ENCODE assay signal across 8 mouse cellular contexts in the genomic region with DNA sequence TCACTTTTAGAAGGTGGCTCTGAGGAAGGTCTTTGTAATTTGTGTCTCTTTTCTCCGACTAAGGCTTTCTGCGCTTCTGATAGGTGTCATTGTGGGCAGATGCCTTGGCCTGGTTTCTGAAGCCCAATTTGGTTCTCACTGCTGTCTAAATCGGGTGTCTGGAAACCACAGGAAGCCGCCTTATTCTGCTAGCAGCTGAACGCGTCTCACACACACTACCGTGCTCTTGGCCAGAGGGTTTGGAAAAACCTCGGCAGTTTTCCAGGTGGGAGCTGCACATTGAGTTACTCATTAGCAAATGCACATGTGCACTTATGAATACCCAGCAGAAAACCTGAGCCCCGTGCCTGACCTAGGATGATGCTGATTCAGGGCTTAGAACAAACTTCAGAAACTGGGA. TPM values are rescaled to one million over a fixed set of nuclear protein-coding genes. Genes with fewer than 3 reads are reported as not detected.
DNase-seq lines count a peak whose midpoint lies in the region; ATAC-seq and TF ChIP-seq lines count a peak whose summit lies in the region.
"Had no signal": no experiment of that assay in that cellular context is flagged by ENCODE, and none has a peak within 500 bp of the region (broad histone marks: within the 10 kb centered on the region; RNA-seq: fewer than 3 reads in every experiment).

No protein-coding gene starts in this region.

- H3K4me2 ChIP-seq in hindbrain, postnatal 0 days (ENCODE audit: low read depth, low read length), result no peak overlapping the region
- H3K4me2 ChIP-seq in hindbrain, embryonic 14.5 days (replicated peaks), result no peak overlapping the region
- no peak overlapping the region for H3K4me2 ChIP-seq in embryonic facial prominence, embryonic 14.5 days (ENCODE audit: low read depth, low read length)
- H3K4me2 ChIP-seq in kidney, postnatal 0 days (ENCODE audit: low read length), result no peak overlapping the region

- no peaks in the 10 kb centered on the region for H3K27me3 ChIP-seq in hindbrain, postnatal 0 days (ENCODE audit: insufficient read depth, low read length)
- H3K27me3 ChIP-seq in hindbrain, embryonic 14.5 days (ENCODE audit: control insufficient read depth, insufficient read depth, low read length), result no peaks in the 10 kb centered on the region
- no peaks in the 10 kb centered on the region for H3K27me3 ChIP-seq in embryonic facial prominence, embryonic 14.5 days (replicated peaks; ENCODE audit: control insufficient read depth, insufficient read depth, low read length)
- no peaks in the 10 kb centered on the region for H3K27me3 ChIP-seq in kidney, postnatal 0 days (ENCODE audit: insufficient read depth, low read length)

- H3K36me3 ChIP-seq in hindbrain, postnatal 0 days (ENCODE audit: insufficient read depth, low read length), result no peaks in the 10 kb centered on the region
- H3K36me3 ChIP-seq in hindbrain, embryonic 14.5 days (replicated peaks; ENCODE audit: control insufficient read depth, insufficient read depth), result no peaks in the 10 kb centered on the region
- no peaks in the 10 kb centered on the region for H3K36me3 ChIP-seq in embryonic facial prominence, embryonic 14.5 days (ENCODE audit: control insufficient read depth, insufficient read depth, low read length)
- no peaks in the 10 kb centered on the region for H3K36me3 ChIP-seq in kidney, postnatal 0 days (ENCODE audit: insufficient read depth, low read length)

- H3K9me3 ChIP-seq in hindbrain, postnatal 0 days (ENCODE audit: low read length), result no peaks in the 10 kb centered on the region
- H3K9me3 ChIP-seq in hindbrain, embryonic 14.5 days (ENCODE audit: control insufficient read depth, low read length), result no peaks in the 10 kb centered on the region
- H3K9me3 ChIP-seq in embryonic facial prominence, embryonic 14.5 days (ENCODE audit: control insufficient read depth, low read length), result no peaks in the 10 kb centered on the region
- H3K9me3 ChIP-seq in kidney, postnatal 0 days (replicated peaks; ENCODE audit: low read length), result no peaks in the 10 kb centered on the region

- DNase-seq in hindbrain, postnatal 0 days (ENCODE audit: low spot score), result peak; percentile 46
- no peak for DNase-seq in hindbrain, embryonic 14.5 days (ENCODE audit: low spot score)
- DNase-seq in embryonic facial prominence, embryonic 14.5 days (ENCODE audit: low spot score), result peak; percentile 76
- peak; percentile 34 for DNase-seq in kidney, postnatal 0 days (ENCODE audit: low spot score)
- peak; percentile 15 to 67 for DNase-seq in right cerebral cortex, postnatal 36 days (ENCODE audit: low spot score in 2 of 2)
- no peak for DNase-seq in adrenal gland, adult 8-10 months
- DNase-seq in retina, postnatal 1 day, result no peak
- DNase-seq: adrenal gland, postnatal 36 days had no signal

- no peak overlapping the region for H3K9ac ChIP-seq in hindbrain, postnatal 0 days (replicated peaks; ENCODE audit: low read length)
- H3K9ac ChIP-seq in hindbrain, embryonic 14.5 days, result no peak overlapping the region
- H3K9ac ChIP-seq in embryonic facial prominence, embryonic 14.5 days (ENCODE audit: low read depth, low read length), result no peak overlapping the region
- H3K9ac ChIP-seq in kidney, postnatal 0 days (ENCODE audit: low read depth, low read length), result no peak overlapping the region

- ATAC-seq in hindbrain, postnatal 0 days, result no peak
- ATAC-seq in hindbrain, embryonic 14.5 days (ENCODE audit: low FRiP score), result no peak
- ATAC-seq in embryonic facial prominence, embryonic 14.5 days (ENCODE audit: low read depth), result 0 out of 2 replicates have a peak, but pooled peaks have one; percentile 31
- peak; percentile 64 for ATAC-seq in kidney, postnatal 0 days (replicated peaks; ENCODE audit: low FRiP score, low read depth)

- no peak for TF ChIP-seq CTCF in hindbrain, postnatal 0 days (IDR thresholded peaks at IDR 0.05; ENCODE audit: low read depth)
- no peak for TF ChIP-seq CTCF in kidney, postnatal 0 days (IDR thresholded peaks at IDR 0.05; ENCODE audit: low read depth)

- peaks cover 12% of the 10 kb centered on the region for H3K4me1 ChIP-seq in hindbrain, postnatal 0 days (ENCODE audit: insufficient read depth, low read length)
- H3K4me1 ChIP-seq in hindbrain, embryonic 14.5 days (replicated peaks; ENCODE audit: control insufficient read depth, insufficient read depth, low read length), result peaks cover 14% of the 10 kb centered on the region
- peaks cover 9% of the 10 kb centered on the region for H3K4me1 ChIP-seq in embryonic facial prominence, embryonic 14.5 days (ENCODE audit: control insufficient read depth, insufficient read depth, low read length)
- H3K4me1 ChIP-seq in kidney, postnatal 0 days (replicated peaks; ENCODE audit: insufficient read depth, low read length), result no peaks in the 10 kb centered on the region; the same call in 1 of the 2 replicates

- WGBS in hindbrain, postnatal 0 days, result 54% methylated on average over 9 of the region's 9 CpGs
- 77% methylated on average over 9 of the region's 9 CpGs for WGBS in hindbrain, embryonic 14.5 days
- 65% methylated on average over 9 of the region's 9 CpGs for WGBS in embryonic facial prominence, embryonic 14.5 days
- WGBS in kidney, postnatal 0 days, result 56% methylated on average over 9 of the region's 9 CpGs

- no peak overlapping the region for H3K27ac ChIP-seq in hindbrain, postnatal 0 days
- H3K27ac ChIP-seq in hindbrain, embryonic 14.5 days, result no peak overlapping the region
- peak overlapping the region; percentile 67; the same call in 1 of the 2 replicates for H3K27ac ChIP-seq in embryonic facial prominence, embryonic 14.5 days (replicated peaks; ENCODE audit: low read depth, low read length)
- H3K27ac ChIP-seq in kidney, postnatal 0 days, result peak overlapping the region; percentile 78

- H3K4me3 ChIP-seq in hindbrain, postnatal 0 days (ENCODE audit: low read length), result no peak overlapping the region
- H3K4me3 ChIP-seq in hindbrain, embryonic 14.5 days (replicated peaks; ENCODE audit: low read length), result no peak overlapping the region
- H3K4me3 ChIP-seq in embryonic facial prominence, embryonic 14.5 days (ENCODE audit: low read depth, low read length), result no peak overlapping the region
- no peak overlapping the region for H3K4me3 ChIP-seq in kidney, postnatal 0 days (replicated peaks; ENCODE audit: low read depth, low read length)

RNA-seq across cellular contexts. Expression of a gene that starts 52.9 kb away (rescaled TPM):
- 16.6 and 26.1 TPM in 2 replicates for total RNA-seq in hindbrain, postnatal 0 days (2014; rRNA removed)
- polyA plus RNA-seq in hindbrain, postnatal 0 days (2015; fragmentation: Nextera tagmentation; extraction: Ambion mirVana), result 2.9 and 3.0 TPM in 2 replicates
- polyA plus RNA-seq in hindbrain, embryonic 14.5 days (2014; fragmentation: Nextera tagmentation; extraction: Ambion mirVana), result 4.2 and 4.3 TPM in 2 replicates
- 3.0 and 3.6 TPM in 2 replicates for polyA plus RNA-seq in embryonic facial prominence, embryonic 14.5 days (2014; fragmentation: Nextera tagmentation; extraction: Ambion mirVana)
- 1.6 and 1.7 TPM in 2 replicates for polyA plus RNA-seq in kidney, postnatal 0 days (2015; fragmentation: Nextera tagmentation; extraction: Ambion mirVana)
- total RNA-seq in adrenal gland, adult 8-10 months (2022), result 10 to 100 TPM in 1 of 4 experiments, 1 to 10 TPM in 3; 7.4 to 13.4 (median 9.1) TPM

Comparison
In these comparisons a context has a peak if more than half of its experiments do, and no peak if none do; other contexts are left out.
1. DNase-seq: peak in hindbrain, postnatal 0 days (single experiment), embryonic facial prominence, embryonic 14.5 days (single experiment), kidney, postnatal 0 days (single experiment) and right cerebral cortex, postnatal 36 days (2 of 2); none in hindbrain, embryonic 14.5 days (single experiment), adrenal gland, adult 8-10 months (single experiment) and retina, postnatal 1 day (single experiment).
2. ATAC-seq: peak in embryonic facial prominence, embryonic 14.5 days (single experiment) and kidney, postnatal 0 days (single experiment); none in hindbrain, postnatal 0 days (single experiment) and hindbrain, embryonic 14.5 days (single experiment).
3. H3K27ac ChIP-seq: peak in embryonic facial prominence, embryonic 14.5 days (single experiment) and kidney, postnatal 0 days (single experiment); none in hindbrain, postnatal 0 days (single experiment) and hindbrain, embryonic 14.5 days (single experiment).